Mouse (Mus musculus) monocyte, adult 2 months (primary cell): ENCODE measurements around the gene Thra.

ENCODE experiments used
- DNase-seq, 2 experiments: peaks; one replicate each; pipeline ENCODE4 v3.0.0; 2022; ENCODE audit warnings: low spot score in 2 of 2, low read depth in 1 of 2

Gene Thra

DNA sequence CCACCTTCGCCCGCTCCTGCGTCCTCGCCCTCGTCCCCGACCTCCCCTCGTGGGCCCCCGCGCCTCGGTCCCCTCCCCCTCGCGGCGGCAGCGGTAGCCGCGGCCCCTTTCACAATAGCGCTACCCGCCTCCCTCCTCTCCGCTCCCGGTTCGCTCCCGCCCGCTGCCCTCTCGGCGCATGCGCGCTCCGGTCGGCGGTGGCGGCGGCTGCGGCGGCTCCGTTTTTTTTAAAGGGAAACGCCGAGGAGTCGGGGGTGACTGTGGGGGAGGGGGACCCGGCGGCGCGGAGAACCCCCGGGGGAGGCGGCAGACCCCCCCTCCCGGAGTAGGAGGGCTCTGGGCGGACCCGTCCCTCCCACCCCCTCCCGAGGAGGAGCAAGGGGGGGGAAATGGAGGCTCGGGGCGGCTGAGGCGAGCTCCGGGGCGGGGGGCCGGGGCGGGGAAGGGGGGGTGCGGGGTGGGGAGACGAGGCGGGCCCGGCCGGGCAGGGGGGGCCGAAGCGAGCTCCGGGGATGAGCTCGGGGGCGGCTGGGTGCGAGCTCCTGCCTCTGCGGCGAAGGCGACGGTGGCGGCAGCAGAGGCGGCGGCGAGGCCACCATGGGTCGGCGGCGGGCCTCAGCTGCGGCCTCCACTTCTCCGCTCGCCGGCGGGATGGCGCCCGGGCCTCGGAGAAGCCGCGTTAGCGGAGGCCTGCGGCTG is 54.7 kb downstream of the Thra start, which contains the start of gene Msl1:
Gene Msl1, plus strand, starts transcription at position 502 of the 699 bp plus-strand sequence.
- DNase-seq = peak in 1 of 2 experiments; percentile 68

DNA sequence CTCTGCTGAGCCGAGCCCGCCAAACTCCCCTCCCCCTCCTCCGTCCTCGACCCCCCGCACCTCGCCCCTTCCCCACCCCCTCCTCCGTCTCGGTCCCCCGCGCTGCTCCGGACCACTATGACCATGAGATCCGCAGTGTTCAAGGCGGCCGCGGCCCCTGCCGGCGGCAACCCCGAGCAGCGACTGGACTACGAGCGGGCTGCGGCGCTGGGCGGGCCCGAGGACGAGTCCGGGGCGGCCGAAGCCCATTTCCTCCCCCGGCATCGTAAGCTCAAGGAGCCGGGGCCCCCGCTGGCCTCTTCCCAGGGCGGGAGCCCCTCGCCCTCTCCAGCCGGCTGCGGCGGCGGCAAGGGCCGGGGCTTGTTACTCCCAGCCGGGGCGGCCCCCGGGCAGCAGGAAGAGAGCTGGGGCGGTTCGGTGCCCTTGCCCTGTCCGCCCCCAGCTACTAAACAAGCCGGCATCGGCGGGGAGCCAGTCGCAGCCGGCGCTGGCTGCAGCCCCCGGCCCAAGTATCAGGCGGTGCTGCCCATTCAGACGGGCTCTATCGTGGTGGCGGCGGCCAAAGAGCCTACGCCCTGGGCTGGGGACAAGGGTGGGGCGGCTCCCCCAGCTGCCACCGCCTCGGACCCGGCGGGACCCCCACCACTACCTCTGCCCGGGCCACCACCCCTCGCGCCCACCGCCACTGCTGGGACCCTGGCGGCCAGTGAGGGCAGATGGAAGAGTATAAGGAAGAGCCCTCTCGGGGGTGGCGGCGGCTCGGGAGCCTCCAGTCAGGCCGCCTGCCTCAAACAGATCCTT is 55.5 kb downstream of the Thra start:
- DNase-seq = no peak

DNA sequence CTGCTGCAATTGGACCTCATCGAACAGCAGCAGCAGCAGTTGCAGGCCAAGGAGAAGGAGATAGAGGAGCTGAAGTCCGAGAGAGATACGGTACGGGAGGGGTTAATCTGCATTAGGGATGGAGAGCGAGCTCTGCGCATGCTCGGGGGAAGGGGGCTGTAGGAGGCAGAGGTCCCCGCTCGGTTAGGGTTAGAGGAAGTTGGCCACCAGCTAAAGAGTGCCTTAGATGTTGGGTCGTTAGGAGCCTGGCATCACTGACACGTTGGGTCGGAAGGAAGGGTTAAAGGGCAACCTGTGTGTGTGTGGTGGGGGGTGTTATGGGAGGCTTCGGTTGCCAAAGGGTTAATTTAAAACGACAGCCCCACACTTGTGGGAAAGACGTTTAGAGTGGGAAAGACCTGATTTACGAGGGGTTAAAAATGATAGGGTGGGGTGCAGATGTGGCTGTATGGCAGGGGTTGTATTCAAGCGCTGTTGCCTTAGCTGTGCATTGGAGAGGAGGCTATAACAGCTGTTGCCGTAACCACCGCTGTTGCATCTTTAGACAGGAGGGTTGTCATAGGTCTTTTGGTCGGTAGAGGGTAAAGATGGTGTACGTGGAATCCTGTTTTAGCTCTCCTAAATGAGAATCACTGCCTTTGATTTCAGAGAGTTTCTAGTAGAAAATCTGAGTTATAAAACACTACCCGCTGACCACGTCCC is 56.2 kb downstream of the Thra start:
- peak in 1 of 2 experiments; percentile 36 for DNase-seq

DNA sequence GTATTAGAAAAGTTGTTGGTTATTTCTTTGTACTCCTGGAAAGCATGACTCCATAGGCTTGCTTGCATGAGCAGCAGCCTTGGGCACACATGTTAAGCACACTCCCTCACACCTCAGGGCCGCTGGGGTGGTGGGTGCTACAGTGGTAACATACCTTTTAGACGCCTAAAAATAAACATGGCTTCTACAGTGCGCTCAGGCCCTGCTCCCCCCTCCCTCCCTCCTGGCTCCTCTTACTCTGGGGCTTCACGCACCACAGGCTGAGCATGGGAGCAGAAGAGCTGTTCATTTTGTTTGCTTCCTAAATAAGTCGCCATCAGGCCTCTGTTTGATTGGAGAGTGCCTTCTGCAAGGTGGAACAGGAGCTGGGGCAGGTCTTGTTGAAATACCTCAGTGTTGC is 56.9 kb downstream of the Thra start:
- DNase-seq = no peak

DNA sequence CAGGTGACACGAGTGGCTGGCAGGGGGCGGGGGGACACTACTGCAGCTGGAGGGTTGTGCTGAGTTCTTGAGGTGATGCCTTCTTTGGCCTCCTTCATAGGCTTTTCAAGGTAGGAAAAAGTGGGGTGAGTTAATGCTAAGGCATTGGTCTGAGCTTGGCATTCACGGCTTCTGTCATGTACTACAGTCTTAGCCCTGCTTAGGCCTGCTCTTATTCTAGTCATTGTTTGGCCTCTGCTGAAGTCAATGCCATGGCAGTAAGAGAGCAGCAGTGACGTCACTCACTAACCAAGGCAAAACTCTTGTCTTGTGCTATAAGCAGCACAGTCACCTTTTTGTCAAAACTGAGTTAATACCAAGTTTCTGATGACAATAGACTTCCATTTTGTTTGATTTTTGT is 57.5 kb downstream of the Thra start:
- no peak for DNase-seq

DNA sequence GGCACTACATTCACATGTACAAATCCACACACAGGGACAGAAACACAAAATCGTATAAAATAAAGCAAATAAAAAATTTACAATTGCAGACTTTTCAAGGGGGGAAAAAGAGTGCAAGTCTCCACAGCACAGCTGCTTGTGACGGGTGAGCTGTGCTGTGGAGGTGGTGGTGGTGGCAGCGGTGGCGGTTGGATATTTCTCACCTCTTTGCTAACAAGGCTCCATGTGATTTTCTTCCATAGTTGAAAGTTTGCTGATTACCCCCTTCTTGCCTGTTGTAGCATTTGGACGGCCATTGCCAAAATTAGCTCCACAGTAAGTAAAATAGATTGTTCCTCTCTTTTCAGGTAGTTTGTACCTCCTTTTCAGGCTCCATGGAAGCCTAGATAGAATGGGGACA is 64.2 kb downstream of the Thra start, which contains the start of gene Casc3:
Gene Casc3, plus strand, starts transcription at position 301 of the 400 bp plus-strand sequence.
- no peak for DNase-seq

DNA sequence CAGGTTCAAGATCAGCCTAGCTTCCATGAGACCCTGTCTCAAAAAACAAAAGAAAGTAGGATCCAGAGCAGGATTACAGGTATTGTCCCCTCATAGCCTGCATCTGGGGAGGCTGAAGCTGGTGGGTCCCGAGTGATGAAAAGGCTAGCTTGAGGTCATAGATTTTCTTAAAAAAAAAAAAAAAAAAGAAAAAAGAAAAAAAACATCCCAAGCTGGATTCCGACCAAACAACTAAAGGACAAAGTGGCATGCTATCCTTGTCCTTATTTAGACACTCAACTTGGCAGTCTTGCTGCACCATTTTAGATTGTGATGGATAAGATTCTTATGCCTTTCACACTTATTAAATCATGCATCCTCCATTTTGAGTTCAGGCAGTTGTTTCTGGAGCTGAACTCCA is 68.0 kb downstream of the Thra start:
- DNase-seq = no peak

DNA sequence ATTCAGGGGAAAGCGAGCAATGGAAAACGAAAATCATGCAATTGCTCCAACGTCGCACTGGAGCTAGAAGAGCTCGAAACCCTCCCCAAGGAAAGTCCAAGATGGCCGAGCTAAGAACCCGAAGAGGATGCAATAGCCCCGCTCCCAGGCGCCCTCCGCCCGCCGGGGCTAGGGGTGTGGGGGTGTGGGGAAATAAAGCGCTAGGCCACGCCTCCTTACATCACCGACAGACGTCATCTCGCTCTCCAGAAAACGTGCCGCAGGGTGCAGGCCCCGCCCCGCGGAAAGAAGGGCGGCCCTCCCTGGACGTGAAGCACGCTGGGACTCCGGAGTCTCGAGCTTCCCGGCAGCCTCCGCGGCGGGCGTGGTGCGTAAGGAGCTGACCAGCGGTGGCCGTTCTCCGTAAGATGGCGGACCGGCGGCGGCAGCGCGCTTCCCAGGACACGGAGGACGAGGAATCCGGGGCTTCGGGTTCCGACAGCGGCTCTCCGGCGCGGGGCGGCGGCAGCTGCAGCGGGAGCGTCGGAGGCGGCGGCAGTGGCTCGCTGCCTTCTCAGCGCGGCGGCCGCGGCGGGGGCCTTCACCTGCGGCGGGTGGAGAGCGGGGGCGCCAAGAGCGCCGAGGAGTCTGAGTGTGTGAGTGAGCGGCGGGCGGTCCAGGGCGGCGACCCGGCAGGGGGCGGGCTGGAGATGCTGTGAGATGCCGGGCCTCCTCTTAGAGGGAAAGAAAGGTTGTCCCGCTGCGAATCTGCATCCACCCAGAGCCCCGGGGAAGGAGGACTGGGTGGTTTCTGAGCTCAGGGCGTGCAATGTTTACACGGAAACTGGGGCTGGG is 69.2 kb downstream of the Thra start:
- DNase-seq = peak; percentile 97 to 98

DNA sequence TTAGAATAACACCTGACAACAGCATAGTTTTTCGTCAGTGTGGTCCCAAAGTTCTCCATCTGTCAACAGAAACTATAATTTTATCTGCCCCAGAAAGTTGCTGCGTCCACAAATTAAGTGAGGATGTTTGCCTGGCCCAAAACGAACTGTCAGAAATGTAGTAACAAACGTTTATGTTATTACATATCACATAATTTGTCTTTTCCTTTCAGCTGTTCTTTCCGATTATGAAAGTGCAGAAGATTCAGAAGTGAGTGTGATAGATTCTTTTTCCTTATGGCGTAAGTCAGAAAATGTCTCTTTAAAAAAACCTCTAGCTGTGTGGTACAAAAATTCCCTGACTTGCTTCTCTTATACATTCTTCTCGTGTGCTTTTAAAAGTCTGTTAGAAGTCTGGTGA is 70.2 kb downstream of the Thra start:
- DNase-seq = no peak

DNA sequence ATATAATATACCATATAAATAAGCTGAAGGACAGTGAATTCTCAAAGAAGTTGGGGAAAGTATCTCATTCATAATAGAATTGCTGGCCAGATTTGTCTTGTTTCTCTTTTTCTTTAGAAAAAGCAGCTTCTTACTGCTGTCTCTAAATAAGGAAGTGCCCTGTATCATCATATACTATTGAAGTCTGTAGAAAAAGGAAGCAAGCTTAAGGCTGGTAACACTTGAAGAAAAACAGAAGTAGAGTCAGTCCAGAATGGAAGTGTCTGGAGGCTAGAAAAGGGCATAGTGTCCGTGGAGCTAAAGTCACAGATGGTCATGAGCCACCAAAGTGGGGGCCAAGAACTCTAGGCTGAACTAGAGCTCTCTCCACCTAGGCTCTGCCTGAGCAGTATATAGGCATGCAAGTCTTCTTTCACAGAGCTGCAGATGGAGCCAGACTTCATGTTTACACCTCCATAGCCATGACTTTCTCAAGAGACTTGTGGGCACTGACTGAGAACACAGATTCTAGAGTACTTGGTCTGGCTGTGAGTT is 76.3 kb downstream of the Thra start:
- DNase-seq = no peak
